Mouse (Mus musculus) hindbrain, embryonic 13.5 days (tissue): ENCODE results near the gene Lca5l. TPM values are rescaled to one million over a fixed set of nuclear protein-coding genes. Genes with fewer than 3 reads are reported as not detected.

Experiments used
- ATAC-seq: fragments of 200-750 bp; cut with Nextera tagmentation; 2 replicates; pipeline ENCODE4 v1.8.0; 2017; ENCODE audit warnings: moderate TSS enrichment; ENCODE audit not compliant: low FRiP score
- H3K27ac ChIP-seq: fragments of 300-500 bp; sonication (generic); 2 replicates; pipeline ENCODE4 v1.5.1; 2015; ENCODE audit warnings: inconsistent platforms, mild to moderate bottlenecking, moderate library complexity
- H3K27me3 ChIP-seq: fragments of 300-500 bp; sonication (generic); 2 replicates; pipeline ENCODE4 v1.6.1; 2015; ENCODE audit warnings: mild to moderate bottlenecking, inconsistent platforms
- H3K36me3 ChIP-seq: fragments of 300-500 bp; sonication (generic); 2 replicates; pipeline ENCODE4 v1.6.1; 2015; ENCODE audit warnings: mild to moderate bottlenecking, inconsistent platforms
- H3K4me1 ChIP-seq: fragments of 300-500 bp; sonication (generic); replicated peaks from 2 replicates; pipeline ENCODE4 v1.6.1; 2015; ENCODE audit warnings: inconsistent platforms
- H3K4me2 ChIP-seq: fragments of 300-500 bp; sonication (generic); 2 replicates; pipeline ENCODE4 v1.6.1; 2015; ENCODE audit warnings: inconsistent platforms, mild to moderate bottlenecking, moderate library complexity
- H3K4me3 ChIP-seq: fragments of 300-500 bp; sonication (generic); 2 replicates; pipeline ENCODE4 v1.5.1; 2015; ENCODE audit warnings: mild to moderate bottlenecking, inconsistent platforms
- H3K9ac ChIP-seq: fragments of 300-500 bp; sonication (generic); 2 replicates; pipeline ENCODE4 v1.6.1; 2015; ENCODE audit warnings: mild to moderate bottlenecking, inconsistent platforms
- H3K9me3 ChIP-seq: fragments of 300-500 bp; sonication (generic); 2 replicates; pipeline ENCODE4 v1.6.1; 2016; ENCODE audit warnings: inconsistent platforms
- WGBS: fragments of 180-500 bp; shearing (Covaris S2); methylation state at CpG from one replicate; pipeline ENCODE4 v1.1.7; 2015; 5-methylcytosine and 5-hydroxymethylcytosine counted together
- polyA plus RNA-seq: library from polyadenylated mRNA; unstranded; fragments of >200 nt; fragmentation: Nextera tagmentation; extraction: Ambion mirVana; gene quantifications from 2 replicates; pipeline ENCODE4 v1.2.1, GENCODE M21; 2015

The Lca5l gene
- polyA plus RNA-seq, 1 experiment from 2014 or later = 1.6 TPM

DNA sequence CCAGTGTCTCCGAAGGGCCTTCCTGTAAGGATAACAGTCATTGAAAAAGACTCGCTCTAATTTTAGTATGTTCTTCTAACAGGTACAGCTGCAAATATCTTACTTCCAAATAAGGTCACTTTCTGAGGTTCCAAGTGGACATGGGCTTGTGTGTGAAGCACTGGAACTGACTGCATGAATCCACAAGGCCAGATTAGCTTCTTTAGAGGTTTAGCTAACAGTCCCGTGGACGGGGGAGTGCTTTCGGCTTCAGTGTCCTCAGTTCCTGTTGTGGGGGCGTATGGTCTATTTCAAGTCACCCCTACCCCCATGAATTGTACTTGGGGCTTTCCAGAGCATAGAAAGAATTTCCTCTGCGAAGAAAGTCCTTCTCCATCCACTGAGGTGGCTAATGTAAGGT, 18.8 kb upstream of the Lca5l start:
- H3K27me3 ChIP-seq = no peaks in the 10 kb centered on the region
- H3K4me3 ChIP-seq = no peak overlapping the region
- H3K4me1 ChIP-seq = no peaks in the 10 kb centered on the region
- H3K9ac ChIP-seq = no peak overlapping the region
- H3K27ac ChIP-seq = no peak overlapping the region
- no peak for ATAC-seq
- H3K9me3 ChIP-seq = no peaks in the 10 kb centered on the region
- no peak overlapping the region for H3K4me2 ChIP-seq
- no peaks in the 10 kb centered on the region for H3K36me3 ChIP-seq
- 86% methylated on average over 7 of the region's 7 CpGs for WGBS

DNA sequence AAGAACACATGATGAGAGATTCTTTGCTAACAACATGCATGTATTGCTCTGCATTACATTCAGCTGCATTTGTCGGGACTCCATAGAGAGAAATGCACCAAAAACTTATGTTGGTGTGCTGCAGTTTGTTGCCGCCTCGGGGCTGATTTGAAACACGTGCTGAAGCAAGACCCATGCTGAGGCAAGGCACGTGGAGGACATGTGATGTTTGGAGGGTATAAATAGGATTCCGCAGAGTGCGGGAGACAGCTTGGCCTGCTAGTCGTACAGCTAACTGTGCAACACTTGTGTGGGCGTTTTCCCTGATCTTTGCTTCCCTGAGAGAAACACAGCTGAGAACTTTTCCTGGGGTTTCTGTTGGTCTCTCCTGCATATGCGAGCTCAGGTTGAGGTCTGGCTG, 17.7 kb upstream of the Lca5l start:
- WGBS = 81% methylated on average over 10 of the region's 10 CpGs
- no peak overlapping the region for H3K9ac ChIP-seq
- no peak overlapping the region for H3K27ac ChIP-seq
- no peak overlapping the region for H3K4me2 ChIP-seq
- no peak for ATAC-seq
- H3K9me3 ChIP-seq = no peaks in the 10 kb centered on the region
- H3K4me1 ChIP-seq = no peaks in the 10 kb centered on the region
- no peaks in the 10 kb centered on the region for H3K36me3 ChIP-seq
- no peak overlapping the region for H3K4me3 ChIP-seq
- H3K27me3 ChIP-seq = no peaks in the 10 kb centered on the region

DNA sequence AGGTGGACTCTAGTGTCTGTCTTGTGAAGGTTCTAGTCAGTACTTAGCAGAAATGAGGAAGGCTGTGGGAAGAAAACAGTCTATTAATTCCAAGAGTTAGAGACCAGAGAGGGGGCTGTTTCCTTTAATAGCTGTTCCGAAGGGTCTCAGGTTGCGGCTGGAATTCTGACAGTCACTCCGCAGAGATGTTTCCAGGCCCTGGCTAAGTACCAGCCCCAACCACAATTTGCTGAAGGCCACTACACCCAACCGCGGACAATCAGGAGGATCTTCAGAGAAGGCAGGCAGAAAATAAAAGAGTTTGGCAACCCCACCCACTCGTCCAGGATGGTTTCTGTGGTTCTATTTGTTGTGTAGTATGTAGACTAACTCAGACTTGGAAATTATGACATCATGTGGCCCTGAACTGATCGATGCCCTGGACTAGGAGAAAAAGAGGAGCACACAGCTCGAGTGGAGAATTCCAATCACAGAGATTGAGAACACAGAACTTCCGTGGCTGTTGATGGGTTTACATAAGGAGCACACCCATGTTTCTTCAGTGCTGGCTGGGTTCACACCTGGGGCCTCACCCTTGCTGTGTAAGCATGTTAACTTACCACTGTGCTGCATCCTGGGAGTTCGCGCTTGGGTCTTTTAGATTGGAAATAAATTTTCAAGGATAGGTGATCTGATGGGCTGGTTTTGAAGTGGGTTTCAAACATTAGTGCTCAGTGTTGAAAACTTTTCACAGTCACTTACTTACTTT, 9.6 kb upstream of the Lca5l start:
- Histone ChIP-seq H3K4me1 (peaks cover 14% of the 10 kb centered on the region), H3K36me3 (no peaks in the 10 kb centered on the region), H3K4me2 (no peak overlapping the region), H3K4me3 (no peak overlapping the region), H3K27me3 (no peaks in the 10 kb centered on the region), H3K27ac (no peak overlapping the region), H3K9me3 (no peaks in the 10 kb centered on the region), H3K9ac (no peak overlapping the region)
- no peak for ATAC-seq
- WGBS = 86% methylated on average over 11 of the region's 11 CpGs

DNA sequence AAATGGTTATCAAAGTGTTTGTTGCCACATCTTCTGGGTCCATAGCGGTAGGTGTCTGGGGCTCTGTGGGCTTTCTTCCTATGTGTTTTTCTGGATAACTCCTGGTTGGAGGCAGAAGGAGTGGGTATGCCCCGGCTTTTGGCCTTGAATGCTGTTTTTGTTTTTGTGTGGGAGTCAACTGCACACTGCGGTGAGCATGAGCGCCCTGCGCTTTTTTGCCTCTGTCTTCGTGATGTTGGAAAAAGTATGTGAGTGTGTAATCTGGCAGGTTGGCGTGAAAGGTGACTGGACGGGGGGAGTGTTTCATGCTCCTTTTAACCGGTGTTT, 8.6 kb upstream of the Lca5l start:
- Histone ChIP-seq H3K4me3 (peak overlapping the region; percentile 13; the same call in 1 of the 2 replicates), H3K27ac (no peak overlapping the region), H3K9ac (peak overlapping the region; percentile 3; the same call in 1 of the 2 replicates), H3K4me1 (peaks cover 14% of the 10 kb centered on the region), H3K36me3 (no peaks in the 10 kb centered on the region), H3K27me3 (no peaks in the 10 kb centered on the region), H3K9me3 (no peaks in the 10 kb centered on the region), H3K4me2 (peak overlapping the region; percentile 49)
- 41% methylated on average over 9 of the region's 9 CpGs for WGBS
- no peak for ATAC-seq

DNA sequence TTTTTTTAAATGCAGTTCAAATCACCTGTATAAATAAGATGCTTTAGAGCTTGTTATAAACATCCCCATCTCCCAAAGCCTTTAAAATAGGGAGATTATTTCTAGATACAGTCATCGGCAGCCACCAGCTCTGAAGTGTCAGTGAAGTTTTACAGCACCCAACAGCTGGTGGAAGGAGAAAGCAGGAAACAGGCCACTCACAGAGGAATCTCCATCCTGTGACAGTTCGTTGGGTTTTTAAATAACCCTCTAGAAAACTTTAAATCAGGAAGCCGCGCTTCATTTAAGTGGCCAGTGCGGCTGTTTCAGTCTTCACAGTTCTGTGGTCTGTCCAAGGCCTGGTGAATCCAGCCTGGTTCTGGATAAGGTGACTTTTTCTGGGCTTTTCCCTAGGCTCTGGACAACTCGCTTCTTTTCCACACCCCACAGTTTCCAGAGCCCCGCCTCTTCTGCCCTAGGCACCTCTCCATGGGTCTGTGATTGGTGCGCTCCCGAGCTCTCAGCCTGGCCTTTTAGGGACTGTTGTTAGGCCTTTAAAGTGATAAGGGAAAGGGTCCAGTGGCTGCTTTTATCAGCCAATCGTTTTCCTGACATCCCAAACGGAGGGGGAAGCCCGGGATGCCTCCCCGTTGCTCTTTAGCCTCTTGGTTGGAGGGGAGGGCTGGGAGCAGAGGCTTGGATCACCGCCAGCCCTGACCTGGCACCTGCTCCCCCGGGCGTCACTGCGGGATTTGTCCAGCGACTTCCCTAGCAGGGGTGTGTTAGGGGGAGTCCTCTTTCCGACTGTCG, 8.0 kb upstream of the Lca5l start, which contains the start of gene Sh3bgr:
Gene Sh3bgr (plus strand): TSS at position 538 of the 789 bp plus-strand sequence.
- Histone ChIP-seq H3K4me3 (peak within 1 kb of the TSS; percentile 13; the same call in 1 of the 2 replicates), H3K4me2 (peak within 1 kb of the TSS; percentile 49), H3K27me3 (no peaks in the 10 kb centered on the region), H3K36me3 (no peaks in the 10 kb centered on the region), H3K9me3 (no peaks in the 10 kb centered on the region), H3K27ac (no peak within 1 kb of the TSS), H3K9ac (peak within 1 kb of the TSS; percentile 3; the same call in 1 of the 2 replicates), H3K4me1 (peaks cover 14% of the 10 kb centered on the region)
- 9% methylated on average over 20 of the region's 20 CpGs for WGBS
- peak; percentile 59 for ATAC-seq

DNA sequence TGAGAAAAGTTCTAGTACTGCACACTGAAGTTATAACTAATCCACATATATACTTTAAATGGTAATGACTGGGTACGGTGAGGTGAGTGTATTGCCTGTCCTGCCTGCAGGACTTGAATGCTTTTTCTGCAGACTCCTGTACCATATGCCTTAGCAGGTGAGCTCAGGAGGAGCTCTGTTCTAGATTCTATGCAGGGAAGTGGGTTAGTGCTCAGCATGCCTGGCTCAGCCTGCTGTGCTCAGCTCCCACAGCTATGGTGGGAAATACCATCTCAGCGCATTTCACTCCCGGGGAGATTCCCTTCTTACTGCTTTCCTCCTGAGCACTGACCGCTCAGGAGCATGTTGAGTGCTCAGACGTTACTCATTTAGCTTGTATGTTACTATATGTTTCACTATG, 4.5 kb downstream of the Lca5l start:
- Histone ChIP-seq H3K27ac (no peak overlapping the region), H3K27me3 (no peaks in the 10 kb centered on the region), H3K4me1 (peaks cover 8% of the 10 kb centered on the region), H3K4me2 (no peak overlapping the region), H3K4me3 (no peak overlapping the region), H3K9ac (no peak overlapping the region), H3K9me3 (no peaks in the 10 kb centered on the region), H3K36me3 (no peaks in the 10 kb centered on the region)
- ATAC-seq = no peak
- 91% methylated on average over 5 of the region's 5 CpGs for whole genome bisulfite sequencing

DNA sequence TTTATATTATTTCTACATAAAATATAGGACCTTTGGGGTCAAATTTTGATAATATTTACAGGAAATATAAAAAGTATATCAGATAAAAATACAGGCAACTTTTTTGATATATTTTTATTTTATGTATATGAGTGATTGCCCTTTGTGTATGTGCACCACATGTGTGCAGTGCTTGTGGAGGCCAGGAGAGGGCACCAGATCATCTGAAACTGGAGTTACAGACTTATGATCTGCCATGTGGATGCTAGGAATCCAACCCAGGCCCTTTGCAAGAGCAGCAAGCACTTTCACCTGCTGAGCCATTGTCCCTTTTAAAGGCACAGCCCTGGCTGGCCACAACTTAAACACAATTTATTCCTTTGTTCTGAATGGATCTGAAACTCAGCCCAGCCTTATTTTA, 12.9 kb downstream of the Lca5l start:
- Histone ChIP-seq H3K4me1 (no peaks in the 10 kb centered on the region; the same call in 1 of the 2 replicates), H3K4me3 (no peak overlapping the region), H3K9me3 (no peaks in the 10 kb centered on the region), H3K27ac (no peak overlapping the region), H3K9ac (no peak overlapping the region), H3K27me3 (no peaks in the 10 kb centered on the region), H3K4me2 (no peak overlapping the region), H3K36me3 (no peaks in the 10 kb centered on the region)
- no peak for ATAC-seq

DNA sequence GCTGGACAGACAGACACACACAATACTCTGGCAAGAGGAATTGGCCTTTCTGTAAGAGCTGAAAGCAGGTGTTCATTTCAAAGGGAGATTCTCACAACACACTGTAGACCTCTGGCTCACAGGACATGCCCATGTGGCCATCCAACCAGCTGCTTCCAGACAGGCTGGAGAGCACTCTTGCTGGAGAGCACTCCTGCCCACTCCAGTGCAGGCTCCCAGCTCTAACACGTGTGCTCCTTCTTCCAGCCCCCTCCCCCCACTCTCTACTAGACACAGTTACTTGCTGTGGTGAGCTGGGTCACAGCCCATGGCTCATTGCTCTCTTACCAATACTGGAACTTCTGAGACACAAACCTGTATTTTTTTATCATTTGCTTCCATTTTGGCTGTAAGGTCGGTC, 16.7 kb downstream of the Lca5l start:
- Histone ChIP-seq H3K36me3 (no peaks in the 10 kb centered on the region), H3K4me1 (no peaks in the 10 kb centered on the region; the same call in 1 of the 2 replicates), H3K9me3 (no peaks in the 10 kb centered on the region), H3K27ac (no peak overlapping the region), H3K4me3 (no peak overlapping the region), H3K27me3 (no peaks in the 10 kb centered on the region), H3K4me2 (no peak overlapping the region), H3K9ac (no peak overlapping the region)
- WGBS = 44% methylated on average over 2 of the region's 2 CpGs
- ATAC-seq = no peak

DNA sequence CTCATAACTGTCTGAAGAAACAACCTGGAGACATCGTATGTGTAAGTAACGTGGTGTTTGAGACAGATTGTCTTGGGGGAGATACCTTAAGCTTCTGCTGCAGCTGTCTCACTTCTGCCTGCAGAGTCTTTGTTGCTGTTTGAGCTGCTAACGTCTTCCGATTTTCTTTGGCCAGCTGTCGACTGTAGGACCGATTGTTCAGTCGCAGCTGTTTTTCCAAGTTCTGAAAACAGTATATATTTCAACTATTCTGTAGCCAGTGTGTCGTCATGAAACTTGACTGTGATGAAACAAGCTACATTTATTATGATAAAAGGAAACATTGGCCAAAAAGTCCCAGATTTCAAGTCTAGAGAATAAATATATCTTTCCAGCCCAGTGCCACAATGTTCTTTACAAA, 18.4 kb downstream of the Lca5l start:
- ATAC-seq = no peak
- Histone ChIP-seq H3K4me1 (no peaks in the 10 kb centered on the region; the same call in 1 of the 2 replicates), H3K27me3 (no peaks in the 10 kb centered on the region), H3K9me3 (no peaks in the 10 kb centered on the region), H3K27ac (no peak overlapping the region), H3K4me3 (no peak overlapping the region), H3K36me3 (no peaks in the 10 kb centered on the region), H3K4me2 (no peak overlapping the region), H3K9ac (no peak overlapping the region)
- 80% methylated on average over 8 of the region's 8 CpGs for WGBS

DNA sequence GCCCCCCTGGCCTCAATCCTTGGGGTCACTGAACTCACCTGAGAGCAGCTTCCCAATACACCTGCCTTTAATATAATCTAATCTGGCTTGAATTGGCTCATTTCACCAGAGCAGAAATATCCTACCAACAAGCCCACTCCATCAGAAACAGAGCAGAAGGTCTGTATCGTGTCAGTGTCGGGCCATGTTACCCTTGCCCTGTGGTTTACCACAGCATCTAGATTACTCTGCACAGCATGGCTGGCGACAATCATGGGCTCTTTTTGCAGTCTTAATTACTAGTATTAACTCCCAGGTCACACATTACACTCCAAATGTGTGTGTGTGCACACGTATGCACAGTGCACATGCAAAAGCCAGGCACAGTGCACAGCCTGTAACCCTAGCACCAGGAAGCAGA, 23.2 kb downstream of the Lca5l start:
- Histone ChIP-seq H3K9me3 (no peaks in the 10 kb centered on the region), H3K9ac (no peak overlapping the region), H3K36me3 (0 out of 2 replicates have a peak, but pooled peaks cover 3% of the 10 kb centered on the region), H3K27ac (no peak overlapping the region), H3K4me3 (no peak overlapping the region), H3K27me3 (no peaks in the 10 kb centered on the region), H3K4me1 (no peaks in the 10 kb centered on the region), H3K4me2 (no peak overlapping the region)
- no peak for ATAC-seq
- 91% methylated on average over 4 of the region's 4 CpGs for WGBS

DNA sequence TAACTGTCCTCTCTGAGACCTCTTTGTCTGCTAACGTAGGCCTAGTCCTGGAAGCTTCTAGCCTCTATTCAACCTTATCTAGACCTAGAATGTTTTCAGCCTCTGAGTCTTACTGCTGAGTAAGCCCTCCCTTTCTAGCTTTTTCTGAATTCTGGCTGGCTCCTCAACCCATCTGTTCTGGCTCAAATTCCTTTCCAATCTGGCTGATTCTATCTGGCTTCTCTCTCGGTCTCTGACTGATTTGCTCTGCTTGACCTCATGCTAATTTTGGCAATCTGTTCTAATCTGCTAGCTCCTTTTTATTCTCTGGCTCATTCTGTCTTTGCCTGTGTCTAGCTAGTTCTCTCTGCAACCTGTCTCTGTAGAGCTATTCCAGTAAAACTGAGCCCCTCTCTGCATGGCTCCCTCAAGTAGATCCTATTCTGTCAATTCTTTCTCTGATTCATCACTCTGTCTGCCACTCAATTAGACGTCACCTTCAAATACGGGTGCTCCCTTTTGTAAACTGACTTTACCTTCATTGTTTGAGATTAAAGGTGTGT, 26.3 kb downstream of the Lca5l start:
- ATAC-seq = no peak
- Histone ChIP-seq H3K4me1 (no peaks in the 10 kb centered on the region), H3K4me3 (no peak overlapping the region), H3K9ac (no peak overlapping the region), H3K4me2 (no peak overlapping the region), H3K27me3 (no peaks in the 10 kb centered on the region), H3K9me3 (no peaks in the 10 kb centered on the region), H3K27ac (no peak overlapping the region), H3K36me3 (0 out of 2 replicates have a peak, but pooled peaks cover 3% of the 10 kb centered on the region)
- 73% methylated on average over 4 of the region's 4 CpGs for WGBS

DNA sequence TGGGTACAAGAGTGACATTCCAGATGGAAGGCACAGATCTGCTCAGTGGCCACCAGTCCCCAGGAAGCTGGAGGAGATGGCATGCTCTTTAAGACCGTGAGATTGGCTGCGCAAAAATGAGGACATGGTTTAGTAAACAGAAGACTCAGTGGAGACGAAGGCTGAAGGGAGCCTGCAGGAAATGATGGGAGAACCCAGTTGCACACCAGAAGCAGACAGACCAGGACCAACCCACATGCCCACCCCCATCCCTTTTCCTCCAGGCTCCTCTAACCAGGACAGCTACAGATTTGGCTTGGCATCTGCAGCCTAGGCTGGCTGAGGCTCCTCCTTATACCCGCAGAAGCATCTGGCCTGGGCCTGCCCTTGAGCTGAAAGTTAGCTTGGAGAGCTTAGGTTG, 30.7 kb downstream of the Lca5l start:
- Histone ChIP-seq H3K9me3 (no peaks in the 10 kb centered on the region), H3K36me3 (peaks cover 8% of the 10 kb centered on the region; the same call in 1 of the 2 replicates), H3K9ac (no peak overlapping the region), H3K27ac (no peak overlapping the region), H3K4me1 (peaks cover 31% of the 10 kb centered on the region), H3K4me3 (no peak overlapping the region), H3K27me3 (no peaks in the 10 kb centered on the region), H3K4me2 (no peak overlapping the region)
- ATAC-seq = no peak
- WGBS = 91% methylated on average over 4 of the region's 4 CpGs
